Mouse (Mus musculus) embryo, embryonic 9.5 days (tissue): ENCODE data around the gene Gm21969.
A peak's percentile ranks its signal among the peaks of the same experiment; 100 is the strongest.

ENCODE experiments used
- DNase-seq: peaks from one replicate; pipeline ENCODE4 v3.0.0-alpha.2; 2017; ENCODE audit errors: extremely low spot score

Gm21969 gene

DNA sequence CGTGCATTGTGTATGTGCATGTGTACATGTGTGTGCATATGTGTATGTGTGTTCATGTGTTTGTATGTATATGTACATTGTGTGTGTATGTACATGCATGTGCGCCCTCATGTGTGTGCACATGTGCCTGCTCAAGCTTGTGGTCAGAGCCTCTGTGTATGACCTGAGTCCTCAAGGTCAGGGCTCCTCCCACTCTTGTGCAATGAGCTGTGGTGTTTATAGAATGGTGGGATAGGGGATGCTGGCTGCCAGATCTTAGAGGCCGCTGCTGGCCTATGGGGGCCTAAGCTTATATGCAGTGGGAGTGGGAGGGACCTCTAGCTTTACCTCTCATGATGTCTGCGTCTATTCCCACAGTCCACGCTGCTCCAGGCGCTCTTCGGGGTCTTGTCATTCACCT is 17.3 kb upstream of the Gm21969 start:
- no peak for DNase-seq

DNA sequence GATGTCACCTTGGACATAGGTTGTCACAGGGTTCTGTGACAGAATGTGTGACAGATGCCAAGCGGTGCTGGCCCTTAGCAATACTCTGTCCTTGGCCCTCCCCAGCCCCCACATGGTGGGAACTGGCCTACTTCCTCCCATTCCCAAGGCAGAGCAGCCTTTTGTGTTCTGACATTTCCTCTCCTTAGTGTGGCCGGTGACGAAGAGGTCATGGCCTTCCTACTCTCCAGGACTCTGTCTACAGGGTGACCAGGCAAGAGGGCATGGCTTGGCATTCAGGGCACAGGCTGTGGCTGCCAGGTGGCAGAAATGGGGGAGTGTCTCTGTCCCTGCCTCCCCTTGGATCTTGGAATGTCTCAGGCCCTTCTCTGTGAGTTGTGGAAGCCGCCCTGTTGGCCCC is 15.6 kb upstream of the Gm21969 start:
- no peak for DNase-seq

DNA sequence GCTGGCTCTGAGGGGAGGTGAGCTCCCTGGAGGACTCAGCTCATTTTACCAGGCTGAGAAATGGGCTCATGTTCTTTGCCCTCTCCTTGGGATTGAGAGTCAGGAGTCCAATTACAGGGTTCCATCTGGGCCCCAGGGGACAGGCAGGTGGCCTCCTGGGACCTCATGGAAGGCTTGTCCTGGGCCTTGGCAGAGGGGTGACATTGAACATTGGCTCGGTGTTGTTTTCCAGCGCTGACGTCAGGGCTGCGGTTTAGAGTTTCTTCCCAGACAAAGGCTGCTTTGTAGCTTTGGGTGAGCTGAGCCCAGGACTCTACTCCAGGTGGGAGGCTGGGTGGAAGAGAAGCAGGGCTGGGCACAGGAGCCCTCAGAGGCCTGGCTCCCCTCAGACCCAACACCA is 15.2 kb upstream of the Gm21969 start:
- DNase-seq: no peak

DNA sequence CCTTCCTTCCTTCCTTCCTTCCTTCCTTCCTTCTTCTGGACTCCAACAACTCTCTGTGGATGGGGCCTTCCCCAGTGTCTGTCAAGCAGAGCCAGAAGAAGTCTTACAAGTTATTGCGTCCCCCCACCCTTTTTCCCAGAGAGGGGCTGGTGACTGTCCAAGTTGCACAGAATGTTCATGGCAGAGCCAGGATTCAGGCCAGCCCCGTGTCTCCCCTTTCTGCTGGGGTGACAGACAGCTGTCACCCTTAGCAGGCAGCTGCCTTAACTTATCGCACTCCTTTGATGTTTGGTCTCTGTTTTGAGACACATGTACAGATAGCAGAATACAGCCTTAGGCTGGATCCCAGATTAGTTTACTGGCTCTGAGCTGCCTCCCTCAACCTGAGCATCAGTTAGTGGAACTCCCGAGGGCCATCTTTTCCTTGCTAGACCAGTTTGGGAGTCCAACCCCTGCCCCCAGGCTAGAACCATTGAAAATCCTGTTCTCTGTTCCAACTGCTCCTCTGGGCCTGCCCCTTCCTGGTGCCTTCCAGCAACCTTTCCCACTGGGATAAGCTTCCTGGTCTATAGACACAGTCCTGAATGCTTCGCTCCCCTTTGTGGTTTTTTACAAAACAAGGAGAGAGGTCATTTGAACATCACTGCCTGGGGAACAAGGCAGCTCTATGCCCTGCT is 13.5 kb upstream of the Gm21969 start:
- no peak for DNase-seq

DNA sequence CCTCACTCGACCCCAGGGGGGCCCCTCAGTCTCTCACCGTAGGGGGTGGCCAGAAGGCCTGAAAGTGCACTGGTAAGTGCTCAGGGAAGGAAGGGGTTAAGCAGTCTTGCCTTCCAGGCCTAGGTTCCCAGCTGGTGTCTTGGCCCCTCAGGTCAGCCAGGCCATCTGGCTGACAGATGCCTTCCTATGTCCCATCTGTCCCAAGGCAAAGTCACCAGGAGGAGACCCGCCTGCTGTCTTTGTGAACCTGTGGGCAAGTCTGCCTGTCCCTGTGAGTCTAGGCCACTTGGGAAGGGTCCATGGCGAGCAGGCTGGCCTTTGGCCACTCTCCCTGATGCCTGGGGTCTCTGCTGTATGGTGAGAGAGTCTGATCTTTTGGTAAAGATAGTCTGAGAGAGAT is 12.5 kb upstream of the Gm21969 start:
- peak; percentile 72 for DNase-seq

DNA sequence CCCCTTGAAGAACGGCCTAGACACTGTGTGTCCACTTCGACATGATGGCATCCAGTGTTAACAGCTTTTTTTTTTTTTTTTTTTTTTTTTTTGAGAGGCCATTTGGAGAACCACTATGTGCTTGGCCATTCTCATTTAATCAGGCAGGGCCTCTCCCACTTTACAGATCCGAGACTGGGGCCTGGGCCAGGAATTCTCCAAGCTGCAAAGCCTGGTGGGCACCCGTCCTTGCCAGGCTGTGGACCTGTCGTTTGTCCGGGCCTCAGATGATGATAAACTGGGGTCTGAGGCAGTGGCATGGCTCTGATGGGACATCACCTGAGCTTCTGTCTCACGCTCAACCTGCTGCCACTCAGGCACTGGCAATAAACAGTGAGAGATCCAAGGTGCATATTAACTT is 10.1 kb upstream of the Gm21969 start:
- no peak for DNase-seq

DNA sequence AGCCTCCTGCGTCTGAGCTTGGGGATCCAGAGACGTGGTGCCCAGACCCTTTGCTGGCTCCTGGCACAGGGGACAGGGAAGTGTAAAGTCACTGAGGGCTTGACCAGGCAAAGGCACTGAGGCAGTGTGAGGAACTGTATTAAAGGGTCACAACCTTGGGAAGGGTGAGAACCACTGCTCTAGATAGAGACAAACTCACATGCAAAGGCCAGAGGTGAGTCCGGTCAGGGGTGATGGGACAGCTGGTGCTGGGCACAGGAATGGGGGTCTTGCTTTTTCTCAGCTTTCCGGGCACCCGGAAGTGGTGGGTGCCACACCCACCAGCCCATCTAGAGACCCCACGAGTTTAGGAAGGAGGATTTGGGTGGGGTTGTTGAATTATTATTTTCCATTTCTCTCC is 9.6 kb upstream of the Gm21969 start:
- DNase-seq: no peak

DNA sequence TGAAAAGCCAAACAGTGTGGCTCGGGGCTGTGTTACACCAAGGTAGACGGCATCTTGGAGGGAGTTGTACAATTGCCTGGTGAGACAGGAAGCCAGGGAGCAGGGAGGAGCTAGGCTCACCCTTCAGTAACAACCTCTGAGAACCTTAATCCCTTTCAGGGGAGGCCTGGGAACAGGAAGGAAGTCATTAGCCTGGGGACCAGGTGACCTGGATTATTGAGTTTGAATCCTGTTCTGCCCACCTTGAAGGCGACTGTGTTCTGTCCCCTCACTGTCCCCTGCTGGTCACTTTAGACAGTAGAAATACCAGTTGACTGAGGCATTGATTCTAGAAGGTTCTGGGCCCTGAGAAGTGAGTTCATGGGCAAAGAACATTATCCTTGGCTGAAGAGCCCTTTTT is 8.9 kb upstream of the Gm21969 start:
- DNase-seq: no peak

DNA sequence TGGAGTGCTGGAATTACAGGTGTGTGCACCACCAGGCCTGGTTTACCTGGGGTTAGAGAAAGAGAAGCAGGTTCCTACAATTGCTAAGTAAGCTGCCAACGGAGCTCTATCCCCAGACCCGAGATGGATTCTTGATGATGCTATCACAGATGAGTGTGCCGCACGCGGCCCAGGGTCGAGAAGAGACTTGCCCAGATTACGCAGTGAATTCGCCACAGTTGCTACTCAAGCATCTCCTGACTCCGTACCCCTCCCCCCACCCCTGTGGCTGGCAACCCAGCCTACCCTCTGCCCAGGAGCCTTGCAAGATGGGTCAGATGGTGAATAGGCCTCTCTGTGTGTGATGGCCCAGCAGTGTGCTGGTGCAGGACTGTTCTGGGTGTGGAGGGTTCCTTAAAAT is 6.3 kb upstream of the Gm21969 start:
- no peak for DNase-seq

DNA sequence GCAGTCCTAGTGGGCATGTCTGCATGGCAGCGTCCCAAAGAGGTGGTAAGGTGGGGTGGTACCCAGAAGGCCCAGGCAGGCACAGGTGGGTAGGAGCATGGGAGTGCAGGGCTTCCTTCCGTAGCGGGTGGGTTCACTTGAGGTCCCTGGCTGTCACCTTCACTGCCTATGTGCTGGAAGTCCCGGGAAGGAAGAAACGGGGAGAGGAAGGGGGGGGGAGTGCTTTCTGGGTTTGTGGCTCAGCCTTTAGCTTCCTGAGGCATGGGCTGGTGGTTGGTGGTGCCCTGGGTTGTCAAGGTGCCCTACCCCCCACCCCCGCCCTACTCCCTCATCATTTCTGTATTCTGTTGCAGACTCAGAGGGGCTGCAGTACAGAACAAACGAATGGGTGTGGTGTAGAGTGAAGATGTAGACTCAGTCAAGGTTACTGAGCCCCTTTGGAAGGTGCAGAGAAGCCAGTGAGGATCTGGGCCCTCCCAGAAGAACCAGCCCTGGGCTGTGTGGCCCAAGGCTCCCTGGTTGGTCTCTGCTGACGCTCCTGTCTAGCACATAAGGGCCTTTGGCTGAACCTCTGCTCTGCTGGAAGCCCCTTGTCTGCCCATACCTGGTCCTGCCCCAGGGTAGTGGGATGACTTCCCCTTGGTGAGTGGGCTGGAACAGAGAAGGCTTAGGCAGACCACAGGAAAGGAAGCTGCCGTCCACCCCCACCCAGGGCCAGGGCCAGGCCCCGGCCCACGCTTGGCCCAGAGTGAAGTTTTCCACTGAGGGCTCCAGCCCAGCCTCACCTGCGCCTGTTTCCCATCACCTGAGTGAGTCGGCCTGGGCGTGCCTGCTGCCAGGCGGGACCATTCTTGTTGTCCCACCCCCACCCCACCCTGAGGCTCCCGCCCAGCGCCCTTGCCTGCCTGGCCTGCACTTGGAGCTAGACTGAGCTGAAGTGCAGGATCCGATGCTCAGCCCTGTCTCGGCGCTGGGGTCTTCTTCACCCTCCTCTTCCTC is 5.4 kb upstream of the Gm21969 start:
- no peak for DNase-seq

DNA sequence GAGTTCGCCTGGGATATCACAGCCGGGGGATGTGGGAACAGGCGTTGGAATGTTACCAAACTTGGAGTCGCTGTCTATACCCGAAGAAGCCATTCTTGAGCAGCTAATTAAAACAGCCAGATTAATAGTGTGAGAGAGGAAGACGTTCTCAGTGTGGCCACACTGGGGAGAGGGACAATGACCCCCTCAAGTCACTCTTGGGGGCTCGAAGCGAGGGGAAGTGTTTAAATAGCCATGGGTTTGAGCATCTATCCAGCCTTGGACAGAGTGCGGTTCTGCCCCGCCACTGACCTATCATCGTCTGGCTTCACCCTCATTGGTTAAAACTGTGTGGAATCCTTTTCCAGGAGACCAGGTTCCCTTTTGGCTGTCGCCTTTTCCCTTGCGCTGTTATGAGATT is 4.6 kb upstream of the Gm21969 start:
- no peak for DNase-seq

DNA sequence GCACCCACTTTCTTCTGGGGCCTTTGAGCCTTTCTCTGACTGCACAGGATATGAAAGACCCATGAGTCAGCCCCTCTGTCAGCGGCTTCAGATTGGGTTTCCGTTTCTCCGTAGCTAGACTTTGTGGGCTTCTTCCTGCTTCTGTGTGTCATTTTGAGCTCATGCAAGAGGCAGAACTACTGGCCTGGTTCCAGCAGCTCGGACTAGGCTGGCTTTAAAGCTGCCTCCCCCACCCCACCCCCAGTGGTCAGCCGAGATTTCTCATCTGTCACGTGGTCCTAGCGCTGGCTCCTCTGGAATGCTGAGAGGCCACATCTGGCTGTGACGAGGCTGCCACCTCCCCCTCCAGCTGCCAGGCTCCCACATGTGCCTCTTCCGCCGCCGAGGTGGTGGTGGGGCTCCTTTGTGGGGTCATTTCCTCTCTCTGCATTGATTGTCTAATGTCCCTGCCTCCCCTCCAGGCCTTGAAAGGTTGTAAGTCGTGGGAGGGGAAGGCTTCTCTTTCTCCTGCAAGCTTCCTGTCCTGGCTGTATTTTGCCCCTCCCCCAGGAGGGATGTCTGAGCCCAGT is 4.0 kb upstream of the Gm21969 start:
- peak; percentile 89 for DNase-seq

DNA sequence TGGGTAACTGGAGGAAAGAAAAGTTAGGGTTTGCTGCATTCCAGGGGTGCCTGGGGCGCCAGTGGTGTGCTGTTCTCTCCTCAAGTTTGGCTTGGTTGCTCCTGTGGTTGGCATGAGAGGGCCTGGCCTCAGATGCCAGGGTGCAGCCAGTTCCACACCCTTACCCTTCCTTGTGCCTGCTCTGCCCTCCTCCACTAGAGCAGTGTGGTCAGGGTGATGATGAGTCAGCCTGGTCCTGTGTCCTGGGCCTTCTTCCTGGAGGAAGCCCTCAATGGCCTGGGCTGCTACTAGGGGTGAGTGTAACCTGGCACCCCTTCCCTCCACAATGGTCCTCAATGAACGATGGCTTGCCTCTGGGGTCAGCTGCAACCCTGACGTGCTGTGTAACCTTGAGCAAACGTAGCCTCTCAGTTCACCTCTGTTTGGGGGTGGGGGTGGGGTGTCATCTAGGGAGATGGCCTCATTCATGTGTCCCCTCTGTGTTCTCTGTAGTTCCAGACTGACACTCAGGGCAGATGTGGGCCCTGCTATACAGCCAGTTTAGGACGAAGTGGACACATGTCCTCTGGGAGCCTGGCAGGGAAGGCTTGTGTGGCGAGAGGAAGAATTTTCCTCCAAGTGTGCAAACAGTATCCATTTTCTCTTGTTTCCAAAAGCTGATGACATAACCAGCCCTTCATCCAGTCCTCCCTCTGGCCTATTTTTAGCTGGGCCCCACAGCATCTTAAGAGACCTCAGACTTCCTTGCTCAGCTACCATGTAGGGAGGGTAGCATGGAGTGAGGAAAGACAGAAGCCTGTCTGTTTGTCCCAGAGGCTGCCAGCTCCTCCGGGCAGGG is 1.2 kb upstream of the Gm21969 start:
- no peak for DNase-seq

DNA sequence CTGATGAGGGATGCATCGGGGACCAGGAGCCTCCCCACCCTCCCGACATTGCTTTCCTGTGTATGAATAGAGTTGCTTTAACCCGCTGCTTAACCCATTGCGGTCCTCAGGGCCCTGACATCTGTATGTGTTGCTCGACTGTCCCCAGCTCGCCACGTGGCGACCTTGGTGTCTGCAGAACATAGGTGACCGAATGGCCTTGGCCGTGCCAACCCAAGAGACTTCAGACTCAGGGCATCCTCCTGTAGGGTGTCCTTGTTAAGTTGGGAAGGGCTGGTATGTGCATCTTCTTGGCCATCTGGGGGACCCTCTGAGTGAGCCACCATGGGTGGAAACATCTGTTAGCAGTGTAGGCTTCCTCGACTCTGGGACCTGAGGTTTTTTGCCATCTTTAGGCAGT is 2.2 kb downstream of the Gm21969 start:
- DNase-seq: no peak

DNA sequence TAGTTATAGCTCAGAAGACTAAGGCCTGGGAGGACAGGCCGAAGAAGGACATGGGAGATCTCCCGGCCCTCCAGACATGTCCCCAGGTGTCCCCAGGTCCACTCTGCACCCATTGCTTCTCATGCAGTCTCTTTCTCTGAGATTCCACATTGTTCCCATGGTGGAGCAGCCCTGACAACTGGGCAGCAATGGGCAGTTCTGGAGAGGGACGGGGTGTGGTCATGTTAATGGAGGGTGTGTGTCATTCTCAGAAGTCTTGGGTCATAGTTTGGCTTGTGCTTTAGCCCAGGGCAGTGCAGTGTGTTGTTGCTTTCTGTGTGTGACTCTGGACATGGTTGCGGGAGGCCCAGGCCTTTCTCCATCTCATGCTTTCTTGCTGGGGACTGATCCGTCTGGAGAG is 3.7 kb downstream of the Gm21969 start:
- no peak for DNase-seq

DNA sequence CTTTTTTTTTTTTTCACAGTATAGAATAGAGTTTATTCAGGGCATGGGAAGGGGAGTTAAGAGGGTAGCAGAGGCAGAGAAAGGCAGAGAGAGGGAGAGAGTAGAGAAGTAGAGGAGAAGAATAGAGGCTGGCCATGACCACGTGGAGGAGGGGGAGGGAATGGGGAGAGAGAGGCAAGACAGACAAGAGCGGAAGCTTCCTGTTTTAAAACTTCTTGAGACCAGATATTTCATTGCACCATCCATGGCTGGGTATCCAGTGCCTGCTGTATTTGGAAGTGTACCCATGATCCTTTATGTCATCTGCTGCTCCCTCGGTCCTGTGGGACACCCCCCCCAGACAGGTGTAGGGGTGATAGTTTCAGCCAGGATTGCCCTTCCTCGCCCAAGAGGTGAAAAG is 6.0 kb downstream of the Gm21969 start:
- no peak for DNase-seq

DNA sequence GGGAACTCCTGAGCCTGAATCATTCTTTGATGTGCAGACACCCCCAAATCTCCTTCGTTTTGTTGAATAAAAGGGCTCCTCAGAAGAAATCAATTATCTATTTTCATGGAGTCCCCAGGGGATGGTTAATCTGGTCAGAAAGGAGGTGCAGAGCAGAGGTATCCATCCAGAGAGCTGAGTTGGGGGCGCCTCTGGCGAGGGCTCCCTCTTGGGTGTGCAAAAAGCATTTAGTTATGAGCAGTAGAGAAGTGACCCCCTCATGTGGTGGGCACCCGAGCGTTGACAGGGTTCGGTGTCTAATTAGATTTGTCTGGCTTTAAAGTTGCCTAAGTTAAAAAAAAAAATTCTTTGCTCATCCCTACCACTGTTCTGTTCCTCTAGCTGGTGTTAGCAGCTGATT is 8.0 kb downstream of the Gm21969 start:
- DNase-seq: no peak

DNA sequence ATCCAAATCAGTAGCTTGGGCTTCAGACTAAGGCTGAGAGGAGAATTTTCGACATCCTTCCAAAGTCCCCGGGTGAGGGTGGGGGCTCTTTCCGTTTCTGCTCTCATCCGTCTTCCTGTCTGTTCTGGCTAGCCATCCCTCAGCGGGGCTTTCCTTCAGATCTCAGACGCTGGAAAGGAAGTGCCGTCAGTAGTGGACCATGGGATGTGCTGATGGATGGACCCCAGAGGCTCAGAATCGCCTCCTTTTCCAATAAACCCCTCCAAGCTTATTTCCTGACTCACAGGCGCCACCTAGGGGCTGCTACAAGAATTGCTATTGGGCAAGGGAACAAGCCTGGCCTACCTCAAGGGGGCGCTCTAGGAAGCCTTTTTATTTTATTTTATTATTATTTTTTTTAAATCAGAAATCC is 8.6 kb downstream of the Gm21969 start:
- peak; percentile 84 for DNase-seq

DNA sequence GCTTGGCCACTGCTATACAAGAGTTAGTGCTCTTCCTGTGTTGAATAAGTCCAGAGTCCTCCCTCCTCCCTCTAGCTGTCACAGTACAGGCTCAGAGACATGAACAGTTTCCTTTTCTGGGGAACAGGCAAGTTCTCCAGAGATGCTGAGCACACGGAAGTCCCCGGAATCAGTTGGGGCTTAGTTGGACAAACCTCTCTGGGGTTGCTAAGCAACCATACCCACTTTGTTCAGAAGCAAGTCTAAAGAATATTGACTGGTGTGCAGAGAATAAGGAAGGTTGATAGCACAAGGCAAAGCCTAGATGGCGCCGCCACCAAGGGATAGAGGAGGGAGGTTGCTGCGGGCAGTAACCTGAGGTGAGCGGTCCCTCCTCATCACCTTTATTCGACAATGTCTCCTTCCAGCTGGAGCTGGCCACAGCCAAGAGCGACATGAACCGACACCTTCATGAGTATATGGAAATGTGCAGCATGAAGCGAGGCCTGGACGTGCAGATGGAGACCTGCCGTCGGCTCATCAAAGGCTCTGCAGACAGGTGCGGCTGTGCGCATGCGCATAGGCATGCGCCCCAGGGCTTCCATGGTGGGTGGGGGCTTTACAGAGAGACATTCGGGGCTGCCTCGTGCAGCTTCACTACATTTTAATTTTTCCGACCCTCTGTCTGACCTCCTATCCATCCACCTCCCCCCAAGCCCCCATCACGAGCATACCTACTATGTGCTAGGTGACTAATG is 11.7 kb downstream of the Gm21969 start:
- no peak for DNase-seq

DNA sequence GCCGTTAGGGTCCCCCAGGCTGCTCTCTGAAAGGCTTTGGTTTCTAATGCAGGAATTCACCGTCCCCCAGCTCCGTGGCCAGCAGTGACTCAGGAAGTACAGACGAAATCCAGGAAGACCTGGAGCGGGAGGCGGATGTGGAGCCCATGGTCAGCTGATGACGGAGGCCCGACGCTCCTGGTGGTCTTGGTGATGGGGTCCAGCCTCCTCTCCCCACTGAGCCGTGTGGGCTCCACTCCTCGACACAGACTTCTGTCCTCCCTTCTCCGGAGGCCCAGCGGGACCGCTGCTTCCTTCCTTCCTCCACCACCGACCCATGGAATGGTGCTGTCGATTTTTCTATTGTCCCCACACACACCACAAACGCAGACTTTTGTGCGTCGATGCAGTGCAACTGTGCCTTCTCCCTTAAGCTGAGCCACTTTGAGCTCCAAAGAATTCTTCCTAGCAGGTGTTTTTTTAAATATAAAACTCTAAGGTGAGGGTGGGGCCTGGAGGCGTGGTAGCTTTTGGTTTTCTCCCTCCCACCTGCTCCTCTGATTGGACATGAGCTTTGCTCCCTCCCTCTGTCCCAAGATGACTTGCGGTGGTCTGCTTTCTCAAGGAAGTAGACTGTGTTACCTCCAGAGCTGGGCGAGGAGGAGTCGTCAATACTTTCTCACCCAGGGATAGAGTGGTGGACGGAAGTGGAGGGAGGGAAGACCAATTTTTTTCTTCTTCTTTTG is 13.5 kb downstream of the Gm21969 start:
- no peak for DNase-seq

DNA sequence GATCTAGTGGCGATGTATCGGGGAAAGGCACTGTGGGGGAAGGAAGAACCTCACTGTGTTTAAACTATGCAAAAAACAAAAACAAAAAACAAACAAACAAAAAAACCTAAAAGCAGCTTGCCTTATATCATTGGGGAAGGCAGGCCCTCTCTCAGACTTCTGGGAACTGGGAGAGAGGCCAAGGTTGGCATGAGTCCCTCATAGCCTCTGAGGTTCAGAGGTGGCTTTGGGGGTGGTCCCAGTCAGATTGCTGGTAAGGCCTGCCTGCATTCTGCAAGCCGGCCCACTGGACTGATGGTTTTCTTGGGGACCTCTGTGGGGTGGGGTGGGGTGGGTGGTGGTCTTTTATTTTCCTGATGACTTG is 14.0 kb downstream of the Gm21969 start:
- DNase-seq: no peak
